Mouse (Mus musculus) thymus, postnatal 10 days (tissue): Measurements from ENCODE around the gene Slc6a13.
A peak's percentile ranks its signal among the peaks of the same experiment; 100 is the strongest.

ENCODE experiments used
- DNase-seq, 2 experiments: peaks; one replicate each; pipeline ENCODE4 v3.0.0; 2021; ENCODE audit warnings: low spot score in 2 of 2

Gene Slc6a13

GRCm38 (mm10) chr6:121326486-121327069 lies 26.6 kb downstream of the Slc6a13 start:
- DNase-seq = no peak

DNA sequence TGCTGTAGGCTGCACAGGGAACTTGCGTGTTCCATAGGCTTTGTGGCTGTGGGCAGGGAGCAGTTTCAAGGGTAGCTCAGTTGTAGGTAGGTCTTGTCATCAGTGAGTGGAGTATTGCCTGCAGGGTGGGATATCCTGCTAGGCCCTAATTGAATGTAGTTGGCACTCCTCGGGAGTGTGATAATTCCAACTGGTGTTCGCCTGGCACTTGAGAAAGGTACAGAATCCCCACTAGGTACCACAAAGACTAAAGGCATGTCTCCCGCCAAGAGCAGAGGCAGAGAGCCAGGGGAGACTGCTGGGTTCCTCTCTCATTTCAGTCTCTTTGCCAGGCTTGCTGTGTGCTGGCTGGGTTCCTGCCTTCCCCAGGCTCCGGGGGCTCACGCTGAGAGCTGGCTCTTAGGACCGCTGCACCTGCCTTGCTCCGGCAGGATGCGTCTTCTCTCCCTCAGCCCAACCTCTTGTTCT lies 28.4 kb downstream of the Slc6a13 start:
- peak in 1 of 2 experiments; percentile 33 for DNase-seq

- DNase-seq = peak in 1 of 2 experiments; percentile 16
Observed at GRCm38 (mm10) chr6:121329848-121330508, 30.0 kb downstream of the Slc6a13 start.

- no peak for DNase-seq
Observed at GRCm38 (mm10) chr6:121335841-121336240, 35.8 kb downstream of the Slc6a13 start.

DNA sequence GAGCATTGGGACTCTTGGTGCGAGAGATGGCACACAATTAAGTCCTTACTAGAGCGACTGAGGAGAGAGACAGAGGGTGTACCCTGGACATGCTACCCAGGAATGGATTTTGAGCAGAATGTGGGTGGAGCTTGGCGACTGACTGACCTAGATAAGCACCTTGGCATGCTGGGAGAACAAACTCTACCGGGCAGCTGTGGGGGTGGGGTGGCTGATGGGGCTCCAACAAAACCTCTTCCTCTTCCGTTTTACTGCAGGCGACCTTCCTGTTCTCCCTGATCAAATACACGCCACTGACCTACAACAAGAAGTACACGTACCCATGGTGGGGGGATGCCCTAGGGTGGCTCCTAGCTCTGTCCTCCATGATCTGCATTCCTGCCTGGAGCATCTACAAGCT lies 36.5 kb downstream of the Slc6a13 start:
- DNase-seq = peak; percentile 80 to 81

DNA sequence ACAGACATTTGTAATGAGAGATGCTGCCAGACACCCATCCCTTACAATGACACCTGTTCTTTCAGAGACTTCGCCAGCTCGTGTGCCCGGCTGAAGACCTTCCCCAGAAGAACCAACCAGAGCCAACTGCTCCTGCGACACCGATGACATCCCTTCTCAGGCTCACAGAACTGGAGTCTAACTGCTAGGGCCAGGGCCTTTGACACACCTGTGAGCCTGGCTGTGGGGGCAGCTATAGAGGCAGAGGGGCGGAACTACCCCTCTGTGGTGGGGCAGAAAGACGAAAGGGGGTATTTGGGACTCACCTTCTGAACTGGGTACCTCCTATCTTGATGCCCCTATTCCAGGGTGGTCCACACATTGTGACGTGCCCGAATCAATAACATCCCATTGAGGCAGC lies 37.2 kb downstream of the Slc6a13 start:
- DNase-seq = peak in 1 of 2 experiments; percentile 26

GRCm38 (mm10) chr6:121337770-121338518 lies 37.9 kb downstream of the Slc6a13 start:
- peak; percentile 74 to 80 for DNase-seq

GRCm38 (mm10) chr6:121338519-121338896 lies 38.5 kb downstream of the Slc6a13 start:
- DNase-seq = no peak

DNA sequence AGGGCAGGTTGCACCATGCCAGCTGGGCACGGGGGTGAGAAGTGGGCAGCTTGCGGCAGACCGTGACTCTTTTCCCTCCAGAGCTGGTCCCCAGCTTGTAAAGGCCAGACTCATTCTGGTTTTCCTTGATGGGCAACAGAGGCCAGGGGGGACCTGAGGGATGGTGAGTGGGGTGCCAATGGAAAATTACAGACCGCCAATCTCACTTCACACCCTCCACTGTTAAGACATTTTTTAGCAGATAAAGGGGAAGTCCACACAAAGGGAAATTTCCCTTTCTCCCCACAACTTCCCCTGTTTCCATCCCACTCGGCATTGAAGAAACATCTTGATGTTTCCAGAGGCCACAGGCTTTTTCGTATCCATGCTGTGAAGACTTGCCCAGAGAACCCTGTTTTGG lies 41.6 kb downstream of the Slc6a13 start:
- no peak for DNase-seq

GRCm38 (mm10) chr6:121343026-121343770 lies 43.2 kb downstream of the Slc6a13 start, which contains the start of gene Slc6a12:
Gene Slc6a12, plus strand, starts transcription at chr6:121343076.
- DNase-seq = no peak

- no peak for DNase-seq
Observed at GRCm38 (mm10) chr6:121343771-121344123, 43.7 kb downstream of the Slc6a13 start.

- no peak for DNase-seq
Observed at GRCm38 (mm10) chr6:121344329-121344728, 44.3 kb downstream of the Slc6a13 start.

DNA sequence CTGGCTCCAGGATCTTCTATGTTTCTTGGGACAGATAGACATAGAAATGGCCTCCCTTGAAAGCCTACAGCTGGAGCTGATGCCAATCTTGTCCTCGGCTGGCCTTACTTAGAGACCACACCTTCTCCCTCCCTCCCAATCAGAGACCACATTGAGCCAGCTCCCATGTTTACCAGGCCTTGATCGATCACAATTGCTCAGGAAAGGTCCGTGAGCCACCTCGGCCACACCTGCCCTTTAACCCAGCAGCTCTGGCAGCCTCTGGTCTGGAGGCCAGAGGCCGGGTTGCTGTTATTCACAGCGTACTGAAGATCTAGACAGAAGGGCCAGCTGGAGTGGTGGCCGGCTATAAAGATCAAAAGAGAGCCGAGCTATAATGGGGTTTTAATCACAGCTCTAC lies 46.4 kb downstream of the Slc6a13 start:
- DNase-seq = no peak

- DNase-seq = no peak
Observed at GRCm38 (mm10) chr6:121352276-121352675, 52.2 kb downstream of the Slc6a13 start.

- DNase-seq = no peak
Observed at GRCm38 (mm10) chr6:121356041-121356440, 56.0 kb downstream of the Slc6a13 start.

- no peak for DNase-seq
Observed at GRCm38 (mm10) chr6:121357232-121357631, 57.2 kb downstream of the Slc6a13 start.

DNA sequence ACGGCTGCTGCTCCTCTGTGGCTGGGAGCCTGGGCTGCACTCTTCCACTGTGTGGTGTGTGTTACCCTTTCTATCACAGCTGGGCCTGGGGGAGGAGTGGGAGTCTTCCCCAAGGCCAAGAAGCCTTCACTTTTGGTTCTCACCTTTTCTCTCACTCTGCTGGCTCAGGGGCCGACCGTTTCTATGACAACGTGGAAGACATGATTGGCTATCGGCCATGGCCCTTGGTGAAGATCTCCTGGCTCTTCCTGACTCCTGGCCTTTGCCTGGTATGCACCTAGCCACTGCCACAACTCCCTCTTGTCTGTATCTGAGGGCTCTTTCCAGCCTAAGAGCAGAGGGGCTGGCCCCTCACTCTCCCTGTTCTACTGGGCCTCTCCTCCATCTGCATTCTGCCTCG lies 63.0 kb downstream of the Slc6a13 start:
- DNase-seq = no peak

DNA sequence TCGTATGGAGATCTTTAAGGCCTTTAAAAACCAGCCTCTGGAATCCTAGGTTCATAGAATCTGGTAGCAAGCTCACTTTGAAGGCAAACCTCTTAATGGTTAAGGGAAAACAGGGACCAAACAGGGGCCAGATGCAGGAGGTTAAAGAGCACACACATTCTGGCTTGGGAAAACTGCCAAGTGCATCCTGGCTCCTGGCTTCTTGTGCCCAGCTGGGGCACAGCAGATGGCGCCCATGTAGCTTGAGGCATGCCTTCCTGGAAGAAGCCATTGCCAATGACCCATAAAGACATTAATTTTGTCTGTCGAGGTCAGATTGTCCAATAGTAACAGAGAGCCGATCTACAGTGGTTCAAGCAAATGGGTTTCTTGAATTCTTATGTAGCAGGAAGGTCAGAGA lies 63.9 kb downstream of the Slc6a13 start:
- DNase-seq = no peak

DNA sequence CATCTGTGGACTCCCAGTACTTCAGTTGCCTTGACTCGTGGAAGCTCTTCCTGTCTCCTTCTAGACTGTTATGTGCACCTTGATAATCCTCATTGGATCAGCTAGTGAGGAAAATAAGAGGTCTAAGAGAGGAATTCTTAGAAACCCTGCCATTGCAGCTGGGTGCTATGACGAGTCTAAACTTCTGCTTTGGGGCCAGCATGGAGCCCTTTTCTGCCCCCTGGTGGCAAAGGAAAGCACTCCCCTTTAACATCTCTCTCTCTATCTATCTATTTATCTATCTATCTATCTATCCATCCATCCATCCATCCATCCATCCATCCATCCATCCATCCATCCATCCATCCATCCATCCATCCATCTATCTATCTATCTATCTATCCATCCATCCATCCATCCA lies 66.5 kb downstream of the Slc6a13 start:
- DNase-seq = peak in 1 of 2 experiments; percentile 50

DNA sequence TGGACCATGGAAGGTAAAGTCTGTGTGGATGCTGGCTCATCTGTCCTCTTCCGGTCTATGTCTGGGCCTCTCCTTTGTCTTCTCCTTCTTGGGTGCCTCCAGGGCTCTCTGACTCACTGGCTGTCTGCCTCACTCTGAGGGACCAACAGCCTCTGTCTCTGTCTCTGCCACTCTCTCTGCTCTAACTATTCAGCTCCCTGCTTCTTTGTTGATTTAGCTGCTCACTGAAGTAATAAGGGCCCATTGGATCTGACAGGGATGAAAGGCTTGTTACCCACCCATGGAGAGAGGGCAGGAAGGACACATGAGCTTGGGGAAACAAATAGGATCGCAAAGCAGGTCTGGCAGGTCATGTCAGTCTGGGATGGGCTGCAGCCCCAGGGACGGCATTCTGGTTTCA lies 67.1 kb downstream of the Slc6a13 start:
- DNase-seq = no peak

GRCm38 (mm10) chr6:121371197-121371980 lies 71.4 kb downstream of the Slc6a13 start:
- DNase-seq = no peak
